Mouse (Mus musculus) heart, adult 9 months (tissue): Measurements from ENCODE around the gene Slc7a14.

Experiments
- DNase-seq, 2 experiments: peaks; one replicate each; pipeline ENCODE4 v3.0.0; 2022; ENCODE audit warnings: low spot score in 2 of 2

Slc7a14 gene

DNA sequence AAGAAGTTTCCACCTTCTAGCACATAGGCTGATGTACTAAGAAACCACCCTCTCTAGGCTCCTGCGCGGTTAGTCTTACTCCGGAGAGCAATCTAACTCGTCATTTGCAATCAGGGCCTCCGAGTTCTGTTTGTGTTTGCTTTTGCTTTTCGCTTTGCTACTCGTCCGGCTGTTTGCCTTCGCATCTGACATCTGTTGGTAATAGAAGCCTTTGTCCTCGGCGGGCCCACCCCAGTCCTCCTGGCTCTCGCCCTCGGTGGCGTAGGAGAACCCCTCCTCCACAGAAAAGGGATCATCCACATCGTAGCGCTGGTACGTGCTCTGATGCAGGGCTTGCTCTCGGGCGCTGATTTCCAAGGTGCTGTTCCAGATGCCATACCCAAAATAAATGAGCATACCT, 101.2 kb downstream of the Slc7a14 start:
- no peak for DNase-seq

GRCm38 (mm10) chr3:31208458-31208994, 101.7 kb downstream of the Slc7a14 start:
- DNase-seq, result no peak

GRCm38 (mm10) chr3:31208046-31208445, 102.1 kb downstream of the Slc7a14 start:
- no peak for DNase-seq

DNA sequence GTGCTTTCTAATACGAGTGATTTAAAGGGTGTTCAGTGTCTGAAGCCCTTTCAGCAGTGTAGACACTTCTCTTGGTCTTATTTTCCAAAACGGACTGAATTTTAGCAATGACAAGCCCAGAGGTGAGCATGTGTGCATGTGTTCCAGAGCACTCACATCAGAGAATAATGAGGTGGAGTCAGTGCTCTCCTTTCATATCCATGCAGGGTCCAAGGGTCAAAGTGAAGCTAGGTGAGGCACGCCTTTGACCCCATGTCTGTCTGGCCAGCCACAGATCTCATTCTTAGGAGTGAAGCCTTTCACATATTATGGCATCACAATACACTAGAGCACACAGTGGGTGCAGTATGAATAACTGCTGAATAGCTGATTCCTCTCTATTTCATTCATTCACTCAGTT, 105.0 kb downstream of the Slc7a14 start:
- no peak for DNase-seq

GRCm38 (mm10) chr3:31203947-31204346, 106.2 kb downstream of the Slc7a14 start:
- no peak for DNase-seq

DNA sequence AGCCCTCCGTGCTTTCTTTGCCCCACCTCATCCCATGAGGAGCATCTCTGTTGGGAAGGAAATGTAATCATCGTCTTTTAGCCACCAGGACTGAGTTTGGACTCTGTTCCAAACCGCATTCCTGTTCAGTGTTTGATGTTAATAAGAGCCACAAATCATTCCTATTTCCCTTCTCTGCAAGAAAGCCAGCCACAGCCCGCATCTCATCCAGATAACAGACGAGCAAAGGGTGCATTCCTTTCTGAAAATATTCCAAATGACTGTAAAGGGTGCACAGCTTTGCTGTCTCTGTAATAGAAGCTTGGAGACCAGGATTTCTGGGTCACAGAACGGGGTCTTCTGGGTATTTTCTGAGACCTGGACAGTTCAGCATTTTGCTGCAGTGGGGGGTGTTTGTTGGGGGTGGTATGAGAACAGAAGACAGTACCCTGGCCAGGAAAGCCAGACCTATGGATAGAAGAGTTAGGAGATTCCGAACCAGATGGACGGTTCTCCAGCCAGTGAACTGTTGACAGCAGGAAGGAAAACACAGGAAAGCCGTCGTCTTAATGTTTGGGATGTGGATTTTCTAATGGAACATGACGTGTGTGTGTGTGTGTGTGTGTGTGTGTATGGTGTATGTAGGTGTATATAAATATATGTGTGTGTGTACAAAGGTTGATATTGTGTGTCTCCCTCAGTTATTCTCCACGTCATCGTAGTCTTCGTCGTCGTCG, 110.9 kb downstream of the Slc7a14 start:
- no peak for DNase-seq

DNA sequence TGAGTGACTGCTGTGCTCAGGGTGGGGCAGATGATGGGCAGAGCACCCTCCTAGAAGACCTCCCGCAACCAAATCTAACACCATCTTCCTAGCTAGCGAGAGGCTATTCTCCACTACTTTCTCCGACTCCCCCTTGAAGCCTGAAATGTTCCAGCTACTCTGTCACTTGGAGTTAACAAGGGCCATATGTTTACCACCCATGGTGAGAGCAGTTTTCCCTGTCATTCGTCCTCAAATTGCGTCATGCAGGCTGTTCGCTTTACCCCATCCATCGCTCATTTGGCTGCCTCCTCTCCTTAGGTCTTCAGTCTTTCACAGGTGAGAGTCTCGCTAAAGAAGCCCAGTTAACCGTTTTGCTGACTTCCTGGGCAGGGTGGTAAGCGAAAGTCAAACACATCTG, 118.8 kb downstream of the Slc7a14 start:
- no peak for DNase-seq

- no peak for DNase-seq
Measured at GRCm38 (mm10) chr3:31190342-31190741, 119.8 kb downstream of the Slc7a14 start.

- DNase-seq, result no peak
Measured at GRCm38 (mm10) chr3:31166365-31166871, 143.8 kb downstream of the Slc7a14 start.

DNA sequence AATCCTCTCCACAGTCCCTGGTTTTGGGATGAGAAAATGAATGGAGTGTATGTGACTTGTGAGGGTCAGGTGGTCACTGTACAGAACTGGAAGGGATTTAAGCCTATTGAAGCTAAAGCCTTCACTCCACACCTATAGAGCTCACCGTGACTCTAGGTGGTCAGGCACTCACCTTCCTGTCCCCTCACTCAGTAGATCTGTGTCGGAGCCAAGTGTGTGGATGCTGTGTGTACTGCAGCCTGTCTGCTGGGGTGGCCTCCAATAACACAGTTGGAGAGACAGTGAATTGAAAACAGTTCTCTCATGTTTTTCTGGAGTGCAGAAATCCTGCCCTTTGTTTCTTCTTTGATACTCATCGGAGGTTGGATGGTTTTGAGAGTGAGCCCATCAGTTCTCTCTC, 144.4 kb downstream of the Slc7a14 start:
- DNase-seq, result no peak

DNA sequence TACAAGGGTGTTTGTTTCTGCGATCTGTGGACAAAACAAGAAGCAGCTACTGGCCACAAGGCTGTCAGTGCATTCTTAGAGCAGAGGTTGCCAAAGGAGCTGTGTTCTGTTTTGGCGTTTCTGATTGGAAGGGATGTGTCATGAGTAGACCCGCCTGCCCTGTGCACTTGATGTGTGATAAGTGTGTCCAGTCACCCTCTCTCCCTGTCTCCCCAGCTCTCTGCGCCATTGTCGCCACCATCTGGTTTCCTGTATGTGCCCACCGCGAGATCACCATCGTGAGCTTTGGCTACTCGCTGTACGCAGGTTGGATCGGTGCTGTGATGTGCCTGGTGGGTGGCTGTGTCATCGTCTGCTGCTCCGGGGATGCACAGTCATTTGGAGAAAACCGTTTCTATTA, 147.3 kb downstream of the Slc7a14 start:
- no peak for DNase-seq

GRCm38 (mm10) chr3:31161336-31161735, 148.8 kb downstream of the Slc7a14 start:
- no peak for DNase-seq

DNA sequence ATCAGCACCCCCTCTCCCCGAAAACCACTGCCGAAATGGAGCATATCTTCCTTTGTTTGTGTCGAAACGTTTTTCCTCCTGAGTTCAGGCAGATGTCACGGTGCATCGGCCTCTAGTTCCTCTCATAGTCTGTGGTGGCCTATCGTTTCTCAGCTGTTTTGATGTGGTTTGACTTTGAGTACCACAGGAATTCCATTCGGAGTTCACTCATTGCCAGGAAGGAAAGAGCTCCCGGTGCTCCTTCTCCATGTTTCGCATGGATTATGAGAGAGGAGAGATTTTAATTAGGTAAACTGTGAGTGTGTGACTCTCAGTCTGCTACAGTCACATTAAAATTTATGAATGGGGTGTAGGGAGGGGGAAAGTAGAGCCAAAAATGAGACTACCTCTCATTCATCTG, 150.1 kb downstream of the Slc7a14 start:
- no peak for DNase-seq

DNA sequence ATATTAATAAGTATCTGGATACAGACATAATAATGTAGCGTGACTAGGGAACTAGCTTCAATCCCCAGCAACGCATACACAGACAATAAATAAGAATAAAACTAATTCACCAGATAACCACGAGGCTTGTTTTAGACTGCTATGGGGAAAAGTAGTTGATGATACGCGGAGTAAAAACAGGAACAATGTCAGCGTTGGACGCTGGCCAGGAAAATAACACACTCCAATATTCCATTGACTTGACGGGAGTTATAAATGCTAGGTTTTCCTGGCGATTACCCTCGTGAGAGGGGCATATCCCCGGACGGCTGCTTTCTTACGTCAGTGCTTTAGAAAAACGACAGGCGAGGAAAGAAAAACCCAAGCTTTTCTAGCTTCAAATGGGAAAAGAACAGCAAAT, 152.4 kb downstream of the Slc7a14 start:
- DNase-seq, result no peak

DNA sequence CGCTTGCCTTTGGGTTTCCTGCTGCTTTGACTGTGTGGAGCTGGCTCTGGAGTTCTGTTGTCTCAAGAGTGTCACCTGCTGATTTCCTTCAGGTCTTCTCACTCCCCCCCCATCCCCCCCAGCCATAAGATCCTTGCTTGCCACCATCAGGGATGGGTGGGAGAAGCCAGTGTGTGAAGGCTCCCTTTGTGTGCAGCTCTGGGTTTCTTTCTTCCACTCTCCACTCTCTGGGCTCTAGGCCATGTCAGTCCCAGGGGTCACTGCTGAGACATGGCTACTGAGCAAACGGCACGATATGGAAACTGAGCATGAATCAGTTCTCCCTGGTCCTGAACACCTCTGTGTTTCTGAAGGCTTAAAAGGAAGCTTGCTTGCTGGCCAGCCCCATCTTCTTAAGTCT, 154.1 kb downstream of the Slc7a14 start:
- DNase-seq, result no peak
